Mouse (Mus musculus): ENCODE measurements at regions not wholly inside any gene's neighbourhood (a gene's known extent, or its start where the extent isn't known, plus 50 kb on each side); places are given as distances from the start of the nearest gene placed in this dataset.

DNA sequence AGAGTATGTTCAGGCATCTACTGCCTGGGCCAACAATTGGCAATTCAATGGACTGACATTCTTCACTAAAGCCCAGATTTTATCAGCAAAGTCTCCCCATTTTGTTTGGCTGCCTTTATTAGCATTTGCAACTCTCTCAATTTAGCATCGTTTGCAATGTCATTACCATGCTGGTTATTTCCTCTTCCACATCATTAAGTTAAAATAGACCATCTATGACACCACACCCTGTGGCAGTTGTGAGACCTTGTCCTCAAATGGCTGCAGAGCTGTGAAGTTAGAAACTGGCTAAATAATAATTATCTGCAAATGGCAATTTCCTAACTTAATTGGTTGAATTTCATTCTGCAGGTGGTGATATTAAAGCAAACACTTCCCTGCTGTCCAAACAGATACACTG, 381.8 kb downstream of the H2al1n start:
- H3K27ac ChIP-seq = no peak overlapping the region
- 0 out of 2 replicates have a peak, but pooled peaks cover 3% of the 10 kb centered on the region for H3K4me1 ChIP-seq
- DNase-seq (ENCODE audit: extremely low spot score, low spot score) = no peak
- H3K9me3 ChIP-seq = no peaks in the 10 kb centered on the region
- H3K4me3 ChIP-seq = no peak overlapping the region
- 76% methylated on average over 1 of the region's 1 CpGs for WGBS
- no peaks in the 10 kb centered on the region for H3K36me3 ChIP-seq (replicated peaks)
- H3K27me3 ChIP-seq (ENCODE audit: poor library complexity, severe bottlenecking) = no peaks in the 10 kb centered on the region

GRCm38 (mm10) chrX:14596799-14597198, 385.9 kb downstream of the H2al1n start:
- DNase-seq (ENCODE audit: extremely low spot score, low spot score) = no peak
- no peak overlapping the region for H3K4me3 ChIP-seq
- no peak overlapping the region for H3K27ac ChIP-seq
- H3K27me3 ChIP-seq (ENCODE audit: poor library complexity, severe bottlenecking) = no peaks in the 10 kb centered on the region
- H3K36me3 ChIP-seq (replicated peaks) = no peaks in the 10 kb centered on the region
- H3K9me3 ChIP-seq = no peaks in the 10 kb centered on the region
- 0 out of 2 replicates have a peak, but pooled peaks cover 3% of the 10 kb centered on the region for H3K4me1 ChIP-seq

DNA sequence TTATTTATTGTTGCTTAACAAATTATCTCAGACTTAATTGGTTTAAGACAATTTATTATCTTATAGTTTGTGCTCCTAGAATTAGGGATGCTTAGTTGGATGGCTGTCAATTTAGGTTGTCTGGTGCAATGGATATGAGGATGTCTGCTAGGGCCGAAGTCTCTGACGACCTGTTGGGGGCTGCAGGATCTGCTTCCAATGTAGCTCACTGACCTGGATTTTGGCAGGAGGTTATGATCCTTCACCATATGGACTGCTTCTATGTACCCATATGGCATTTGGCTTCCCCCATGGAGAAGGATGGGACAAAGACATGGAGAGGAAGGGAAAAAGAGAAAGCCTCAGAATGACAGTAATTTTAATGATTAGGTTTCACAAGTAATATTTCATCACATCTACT, 391.0 kb downstream of the H2al1n start:
- 93% methylated on average over 2 of the region's 2 CpGs for WGBS
- H3K27ac ChIP-seq = no peak overlapping the region
- no peak for DNase-seq (ENCODE audit: extremely low spot score, low spot score)
- no peaks in the 10 kb centered on the region for H3K36me3 ChIP-seq (replicated peaks)
- H3K4me3 ChIP-seq = no peak overlapping the region
- no peaks in the 10 kb centered on the region for H3K27me3 ChIP-seq (ENCODE audit: poor library complexity, severe bottlenecking)
- no peaks in the 10 kb centered on the region for H3K4me1 ChIP-seq
- no peaks in the 10 kb centered on the region for H3K9me3 ChIP-seq

- WGBS = 93% methylated on average over 1 of the region's 1 CpGs
Observed at GRCm38 (mm10) chrX:14609196-14609595, 398.2 kb downstream of the H2al1n start.

DNA sequence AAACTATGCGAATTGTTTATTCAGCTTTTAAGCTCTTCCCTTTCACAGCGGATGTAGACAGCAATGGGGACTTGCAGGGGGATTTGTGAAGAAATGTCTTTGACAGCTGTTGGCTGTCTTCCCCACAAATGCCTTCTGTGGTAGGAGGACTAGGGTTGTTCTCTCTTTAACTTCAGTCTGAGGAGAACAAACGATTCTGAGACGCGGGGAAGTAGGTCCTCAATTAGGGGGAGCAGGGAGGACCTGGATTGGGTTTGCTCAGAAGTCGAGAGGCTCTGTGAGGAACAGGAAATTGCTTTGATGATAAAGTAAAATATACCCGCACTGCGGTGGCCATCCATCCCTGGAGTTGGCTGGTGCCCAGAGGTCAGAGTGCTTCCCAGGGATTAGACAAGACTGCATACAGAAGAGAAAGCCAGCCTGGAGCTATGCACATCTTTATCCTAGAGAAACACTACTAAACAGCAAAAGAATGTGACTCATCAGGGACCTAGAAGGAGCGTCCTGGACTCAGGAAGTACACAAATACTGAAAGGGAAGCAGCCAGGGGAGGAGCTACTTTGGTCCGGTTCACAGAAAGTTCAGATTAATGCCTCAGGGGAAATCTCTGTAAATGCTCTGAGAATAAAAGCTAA, 417.4 kb downstream of the H2al1n start:
- DNase-seq (ENCODE audit: extremely low spot score, low spot score) = peak; percentile 35
- H3K27ac ChIP-seq = no peak overlapping the region
- peaks cover 4% of the 10 kb centered on the region; the same call in 1 of the 2 replicates for H3K4me1 ChIP-seq
- 25% methylated on average over 10 of the region's 10 CpGs for WGBS
- no peaks in the 10 kb centered on the region for H3K9me3 ChIP-seq
- H3K36me3 ChIP-seq (replicated peaks) = no peaks in the 10 kb centered on the region
- no peaks in the 10 kb centered on the region for H3K27me3 ChIP-seq (ENCODE audit: poor library complexity, severe bottlenecking)
- no peak overlapping the region for H3K4me3 ChIP-seq

More at GRCm38 (mm10) chrX:14609196-14609595, 398.2 kb downstream of the H2al1n start:
- DNase-seq (ENCODE audit: extremely low spot score, low spot score) = no peak
- Histone ChIP-seq H3K27ac (no peak overlapping the region), H3K27me3 (ENCODE audit: poor library complexity, severe bottlenecking) (no peaks in the 10 kb centered on the region), H3K36me3 (replicated peaks) (no peaks in the 10 kb centered on the region), H3K9me3 (no peaks in the 10 kb centered on the region), H3K4me3 (no peak overlapping the region), H3K4me1 (no peaks in the 10 kb centered on the region)

GRCm38 (mm10) chrX:14639378-14639777, 428.4 kb downstream of the H2al1n start:
- WGBS = 88% methylated on average over 3 of the region's 3 CpGs
- H3K4me1 ChIP-seq = no peaks in the 10 kb centered on the region

GRCm38 (mm10) chrX:14664852-14665251, 453.9 kb downstream of the H2al1n start:
- 73% methylated on average over 3 of the region's 3 CpGs for WGBS
- H3K27me3 ChIP-seq (ENCODE audit: poor library complexity, severe bottlenecking) = no peaks in the 10 kb centered on the region

More at GRCm38 (mm10) chrX:14639378-14639777, 428.4 kb downstream of the H2al1n start:
- no peak for DNase-seq (ENCODE audit: extremely low spot score, low spot score)
- H3K27me3 ChIP-seq (ENCODE audit: poor library complexity, severe bottlenecking) = no peaks in the 10 kb centered on the region
- no peaks in the 10 kb centered on the region for H3K9me3 ChIP-seq
- H3K4me3 ChIP-seq = no peak overlapping the region
- H3K27ac ChIP-seq = no peak overlapping the region
- no peaks in the 10 kb centered on the region for H3K36me3 ChIP-seq (replicated peaks)

DNA sequence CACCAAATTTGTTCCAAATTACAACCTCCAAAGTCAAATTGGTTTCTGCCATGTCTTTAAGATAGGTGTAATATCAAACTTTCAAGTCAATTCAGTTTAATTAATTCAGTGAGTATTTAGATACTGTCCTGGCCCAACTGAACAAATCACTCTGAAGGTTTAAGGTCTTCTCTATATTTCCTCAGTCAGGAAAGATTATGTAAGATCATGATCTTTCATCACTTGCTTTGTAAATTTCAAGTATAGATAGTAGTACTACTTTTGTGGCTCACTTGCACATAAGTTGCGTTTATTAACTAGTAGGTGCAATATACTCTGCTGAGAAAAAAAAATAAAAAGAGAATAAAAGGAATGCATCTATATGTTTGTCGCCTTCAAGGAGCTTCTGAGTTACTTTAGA, 485.4 kb downstream of the H2al1n start:
- 82% methylated on average over 2 of the region's 2 CpGs for WGBS

More at GRCm38 (mm10) chrX:14664852-14665251, 453.9 kb downstream of the H2al1n start:
- Histone ChIP-seq H3K36me3 (replicated peaks) (no peaks in the 10 kb centered on the region), H3K4me1 (no peaks in the 10 kb centered on the region), H3K9me3 (no peaks in the 10 kb centered on the region), H3K27ac (no peak overlapping the region), H3K4me3 (no peak overlapping the region)
- DNase-seq (ENCODE audit: extremely low spot score, low spot score) = no peak

DNA sequence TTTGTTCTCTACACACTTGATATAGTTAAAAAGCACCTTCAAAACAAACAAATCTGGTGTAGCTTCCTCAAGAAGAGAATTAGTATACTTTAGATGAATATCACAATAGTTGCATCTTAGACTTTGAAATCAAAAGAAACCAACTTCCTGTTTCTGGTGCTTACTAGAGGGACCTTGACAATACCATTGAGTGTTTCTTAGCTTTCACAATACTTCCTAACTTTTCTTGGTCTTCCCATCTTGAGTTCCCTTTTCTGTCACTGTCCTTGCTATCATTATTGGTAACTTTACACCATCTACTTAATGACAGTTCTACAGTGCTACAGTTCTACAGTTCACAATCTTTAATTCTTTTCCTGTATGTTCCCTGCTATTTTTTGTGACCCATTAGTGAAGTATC, 528.1 kb downstream of the H2al1n start:
- no peak overlapping the region for H3K27ac ChIP-seq
- DNase-seq (ENCODE audit: extremely low spot score, low spot score) = no peak
- H3K27me3 ChIP-seq (ENCODE audit: poor library complexity, severe bottlenecking) = no peaks in the 10 kb centered on the region
- no peak overlapping the region for H3K4me3 ChIP-seq
- no peaks in the 10 kb centered on the region for H3K4me1 ChIP-seq
- no peaks in the 10 kb centered on the region for H3K9me3 ChIP-seq
- no peaks in the 10 kb centered on the region for H3K36me3 ChIP-seq (replicated peaks)

More for the DNA sequence above, 485.4 kb downstream of the H2al1n start:
- Histone ChIP-seq H3K4me3 (no peak overlapping the region), H3K27me3 (ENCODE audit: poor library complexity, severe bottlenecking) (no peaks in the 10 kb centered on the region), H3K4me1 (no peaks in the 10 kb centered on the region), H3K36me3 (replicated peaks) (no peaks in the 10 kb centered on the region), H3K27ac (no peak overlapping the region), H3K9me3 (no peaks in the 10 kb centered on the region)
- no peak for DNase-seq (ENCODE audit: extremely low spot score, low spot score)
